Mouse (Mus musculus) heart, adult 18-20 months (tissue): ENCODE results near the gene Elp1. TPM values are rescaled to one million over a fixed set of nuclear protein-coding genes. Genes with fewer than 3 reads are reported as not detected.

Experiments used
- DNase-seq, 2 experiments: peaks; one replicate each; pipeline ENCODE4 v3.0.0; 2021 to 2022; ENCODE audit warnings: mixed read lengths in 1 of 2
- total RNA-seq, 2 experiments: library from RNA; stranded (reverse); gene quantifications; 2 replicates each; pipeline ENCODE4 v1.2.3; 2021

The Elp1 gene
- total RNA-seq, 2 experiments from 2014 or later, result 19.7 to 22.1 TPM

DNA sequence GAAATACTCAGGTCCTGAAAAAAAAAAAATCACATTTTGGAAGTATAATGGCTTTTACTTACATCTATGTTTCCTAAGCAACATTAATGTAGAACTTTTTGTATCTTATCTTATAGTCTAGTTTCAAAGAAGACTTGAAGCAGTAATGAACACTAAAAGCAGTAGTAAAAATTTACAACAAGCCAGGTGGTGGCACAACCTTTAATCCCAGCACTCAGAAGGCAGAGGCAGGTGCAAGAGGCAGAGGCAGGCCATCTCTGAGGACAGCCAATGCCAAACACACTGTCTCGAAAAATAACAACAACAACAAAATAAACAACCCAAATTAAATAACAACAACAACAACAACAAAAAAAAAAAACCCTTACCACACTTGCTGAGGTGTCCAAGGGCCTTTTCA is 31.1 kb downstream of the Elp1 start:
- DNase-seq, result no peak

DNA sequence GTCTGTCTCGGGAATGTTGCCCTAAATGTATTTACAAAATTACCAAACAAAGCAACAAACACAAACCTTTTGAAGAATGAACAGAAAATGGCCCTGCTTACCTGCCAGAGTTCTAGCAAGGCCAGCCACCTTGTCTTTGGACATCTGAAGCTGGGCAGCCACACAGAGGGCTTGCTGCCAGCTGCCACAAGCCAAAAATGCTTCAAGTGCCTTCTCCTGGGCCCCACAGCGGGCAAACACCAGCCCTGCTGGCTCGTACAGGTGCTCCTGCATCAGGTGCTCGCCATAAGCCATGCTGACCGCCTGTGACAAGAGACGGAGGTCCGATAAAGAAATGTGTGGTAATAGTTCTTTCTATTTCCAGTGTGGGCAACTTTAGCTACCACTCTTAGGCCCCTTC is 33.2 kb downstream of the Elp1 start:
- DNase-seq, result peak; percentile 63 to 64

DNA sequence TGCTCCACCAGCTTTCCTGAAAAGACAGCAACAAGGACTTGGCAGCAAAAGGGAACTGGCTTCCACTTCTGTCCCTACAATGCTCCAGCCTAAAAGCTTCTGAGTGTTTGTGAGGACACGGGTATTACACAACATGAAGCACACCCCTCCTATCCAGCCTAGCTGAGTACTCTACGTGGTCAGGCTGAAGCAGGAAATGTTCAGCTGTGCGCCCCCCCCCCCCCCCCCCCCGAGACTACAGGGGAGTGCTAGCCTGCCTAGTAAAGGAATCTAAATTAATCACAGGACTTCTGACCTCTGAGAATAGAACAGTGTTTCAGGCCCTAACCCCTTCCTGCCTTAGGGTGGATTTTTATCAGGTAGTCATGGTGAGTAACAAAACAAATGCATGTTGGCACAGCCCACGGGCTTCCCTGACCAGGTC is 34.3 kb downstream of the Elp1 start:
- DNase-seq, result peak; percentile 54 to 72

DNA sequence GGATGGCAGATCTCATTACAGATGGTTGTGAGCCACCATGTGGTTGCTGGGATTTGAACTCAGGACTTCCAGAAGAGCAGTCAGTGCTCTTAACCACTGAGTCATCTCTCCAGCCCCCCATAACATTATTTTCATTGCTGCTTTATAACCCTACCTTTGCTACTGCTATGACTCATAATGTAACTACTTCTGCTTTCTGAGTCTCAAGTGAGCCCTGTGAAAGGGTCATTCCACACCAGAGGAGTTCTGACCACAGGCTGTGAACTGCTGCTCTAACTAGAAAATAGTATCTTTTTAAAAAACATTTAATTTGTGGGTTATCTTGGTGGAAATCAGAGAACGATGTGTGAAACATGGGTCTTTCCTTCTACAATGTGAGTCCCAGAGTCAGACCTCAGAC is 44.4 kb downstream of the Elp1 start:
- DNase-seq, result no peak

DNA sequence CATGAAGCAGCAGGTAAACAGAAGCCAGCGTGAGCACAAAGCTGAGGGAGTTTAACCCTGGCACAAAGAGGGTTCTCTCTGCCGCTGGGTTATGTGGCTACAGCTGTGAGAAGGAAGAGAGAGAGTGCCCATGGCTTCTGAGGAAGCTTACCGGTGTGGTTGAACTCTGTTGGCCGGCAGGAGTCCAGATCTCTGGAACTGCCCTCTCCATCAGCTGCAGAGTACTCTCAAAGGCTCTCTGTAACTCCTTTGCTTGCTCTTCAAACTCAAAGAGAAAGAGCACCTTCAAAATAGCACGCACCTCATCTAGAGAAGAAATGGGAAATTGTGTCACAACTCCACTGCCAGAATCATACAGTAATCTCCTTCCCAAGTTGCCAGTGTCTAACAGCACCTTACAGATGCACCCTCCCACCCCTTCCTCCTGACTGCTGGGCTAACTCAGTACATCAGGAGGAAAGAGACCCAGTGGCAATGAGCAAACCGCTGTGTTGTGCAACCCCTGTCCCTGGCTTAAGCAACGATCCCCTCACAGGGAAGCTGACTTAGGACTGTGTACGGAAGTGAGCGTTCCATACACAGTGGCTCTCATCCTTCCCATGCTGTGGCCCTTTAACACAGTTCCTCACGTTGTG is 45.0 kb downstream of the Elp1 start:
- peak in 1 of 2 experiments; percentile 33 for DNase-seq

DNA sequence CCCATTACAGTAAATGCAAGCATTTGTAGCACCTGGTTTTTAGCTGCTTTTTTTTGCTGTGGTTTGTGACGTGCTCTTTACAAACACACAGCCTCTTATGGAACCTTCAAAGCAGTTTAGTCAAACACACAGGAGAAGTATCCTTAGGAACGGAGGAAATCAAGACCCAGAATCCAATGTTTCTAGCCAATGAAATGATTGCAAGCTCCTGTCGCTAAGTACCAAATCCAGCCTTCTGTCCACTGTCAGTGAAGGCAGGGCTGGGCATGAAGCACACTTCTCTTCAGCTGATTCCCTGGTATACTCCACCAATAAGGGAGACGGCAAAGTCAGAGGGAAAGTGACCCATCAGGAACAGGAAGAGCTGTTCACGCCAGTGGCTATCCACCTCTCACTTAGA is 46.1 kb downstream of the Elp1 start:
- no peak for DNase-seq

DNA sequence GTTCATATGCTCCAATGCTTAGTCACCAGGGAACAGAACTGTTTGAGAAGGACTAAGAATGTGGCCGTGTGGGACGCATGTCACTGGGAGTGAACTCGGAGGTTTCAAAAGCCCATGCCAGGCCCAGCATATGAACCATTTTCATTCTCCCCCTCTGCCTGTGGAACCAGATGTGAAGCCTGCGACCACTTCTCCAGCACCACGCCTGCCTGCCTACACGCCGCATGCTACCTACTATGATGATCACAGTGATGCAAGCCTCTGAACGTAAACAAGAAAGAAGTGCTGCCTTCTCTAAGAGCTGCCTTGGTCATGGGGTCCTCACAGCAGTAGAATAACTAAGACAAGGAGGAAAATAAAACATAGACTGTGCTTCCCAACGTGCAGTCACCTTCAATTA is 54.7 kb downstream of the Elp1 start:
- no peak for DNase-seq

DNA sequence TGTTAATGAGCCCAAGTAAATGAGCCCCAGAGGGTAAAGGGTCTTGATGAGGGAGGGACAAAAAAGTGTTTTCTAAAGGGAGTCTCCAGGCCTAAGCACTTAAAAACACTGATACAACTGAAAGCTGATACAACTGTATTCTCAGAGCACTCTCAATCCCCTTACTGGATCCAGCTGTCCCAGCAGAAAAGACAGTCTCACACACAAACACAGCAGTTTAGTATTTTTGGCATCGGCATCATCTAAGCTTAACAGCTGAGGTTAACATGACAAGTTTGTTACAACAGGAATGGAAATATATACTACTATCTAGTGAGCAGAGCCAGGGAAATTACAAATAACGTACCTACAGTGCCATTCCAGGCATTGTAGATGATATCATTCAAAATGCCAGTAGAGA is 55.8 kb downstream of the Elp1 start:
- no peak for DNase-seq

DNA sequence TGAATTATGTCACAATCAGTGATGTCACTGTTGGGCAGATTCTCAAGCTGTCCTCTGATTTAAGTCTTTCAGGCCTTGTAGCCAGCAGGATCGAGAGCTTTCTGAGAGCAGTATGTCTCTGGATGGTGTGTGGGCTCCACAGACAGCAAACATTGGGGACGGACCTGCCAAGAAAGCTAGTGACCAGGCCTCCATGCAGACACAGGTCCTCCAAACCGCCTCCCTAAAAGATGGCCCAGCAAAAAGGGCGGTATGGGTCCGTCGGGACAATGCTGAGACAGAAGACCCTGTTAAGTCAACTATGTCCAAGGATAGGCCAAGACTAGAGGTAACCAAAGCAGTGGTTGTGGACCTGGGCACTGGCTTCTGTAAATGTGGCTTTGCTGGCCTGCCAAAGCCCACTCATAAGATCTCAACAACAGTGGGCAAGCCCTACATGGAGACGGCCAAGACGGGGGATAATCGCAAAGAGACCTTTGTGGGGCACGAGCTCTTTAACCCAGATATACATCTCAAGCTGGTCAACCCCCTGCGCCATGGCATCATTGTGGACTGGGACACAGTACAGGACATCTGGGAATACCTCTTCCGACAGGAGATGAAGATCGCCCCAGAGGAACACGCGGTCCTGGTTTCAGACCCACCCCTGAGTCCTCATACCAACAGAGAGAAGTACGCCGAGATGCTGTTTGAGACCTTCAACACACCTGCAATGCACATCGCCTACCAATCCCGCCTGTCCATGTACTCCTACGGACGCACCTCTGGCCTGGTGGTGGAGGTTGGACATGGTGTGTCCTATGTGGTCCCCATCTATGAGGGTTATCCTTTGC is 58.6 kb downstream of the Elp1 start, which contains the start of gene Actl7a:
Gene Actl7a (plus strand): TSS at position 51 of the 833 bp plus-strand sequence.
- no peak for DNase-seq

DNA sequence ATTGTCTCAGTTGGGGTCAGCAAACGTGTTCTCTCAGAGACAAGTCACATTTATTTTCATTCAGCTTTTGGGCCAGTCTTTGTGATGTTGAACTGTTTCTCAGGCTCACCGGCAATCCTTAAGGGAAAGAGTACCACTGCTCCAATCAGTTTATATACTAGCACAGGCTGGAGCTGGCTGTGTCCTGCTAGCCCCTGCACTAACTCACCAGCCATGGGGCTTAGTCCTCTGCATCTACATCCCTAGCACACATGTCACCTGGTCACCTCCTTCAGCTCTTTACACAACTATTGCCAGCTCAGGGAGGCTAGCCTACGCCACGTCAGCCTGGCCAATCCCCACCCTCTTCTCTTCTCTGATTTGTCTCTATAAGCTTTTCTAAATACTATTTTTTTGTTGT is 59.4 kb downstream of the Elp1 start:
- DNase-seq, result no peak

DNA sequence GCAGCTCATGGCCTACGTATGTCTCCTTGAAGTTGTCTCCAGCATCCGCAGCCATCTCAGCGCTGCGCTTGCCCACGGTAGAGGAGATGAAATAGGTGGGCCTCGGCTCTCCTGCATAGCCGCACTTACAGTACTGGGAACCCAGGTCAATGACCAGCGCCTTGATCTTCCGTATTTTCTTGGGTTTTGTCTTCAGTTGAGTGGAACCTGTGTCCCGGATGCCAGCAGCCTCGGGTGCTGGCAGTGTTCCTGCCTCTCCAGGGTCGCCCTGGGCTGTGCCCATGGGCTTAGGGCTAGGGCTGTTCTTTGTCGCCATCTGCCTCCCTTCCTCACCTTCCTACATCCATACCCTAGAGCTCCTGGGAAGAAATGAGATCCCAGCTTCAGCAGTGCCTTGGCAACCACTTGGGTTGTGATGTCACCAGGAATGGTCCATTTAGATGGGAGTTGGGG is 61.1 kb downstream of the Elp1 start, which contains the start of gene Actl7b:
Gene Actl7b (minus strand): TSS at position 403 of the 453 bp plus-strand sequence.
- no peak for DNase-seq

DNA sequence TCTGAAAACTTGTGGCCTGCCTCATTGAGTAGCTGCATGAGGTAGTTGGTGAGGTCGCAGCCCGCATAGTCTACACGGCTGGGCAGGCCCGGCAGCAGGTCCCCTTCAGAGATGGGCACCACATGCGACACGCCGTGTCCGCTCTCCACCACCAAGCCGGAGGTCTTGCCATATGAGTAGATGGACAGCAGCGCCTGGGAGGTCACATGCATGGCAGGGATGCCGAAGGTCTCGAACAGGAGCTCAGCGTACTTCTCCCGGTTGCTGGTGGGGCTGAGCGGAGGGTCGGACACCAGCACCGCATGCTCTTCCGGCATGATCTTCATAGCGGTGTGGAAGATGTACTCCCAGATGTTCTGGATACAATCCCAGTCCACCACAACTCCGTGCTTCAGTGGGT is 61.5 kb downstream of the Elp1 start:
- DNase-seq, result no peak

DNA sequence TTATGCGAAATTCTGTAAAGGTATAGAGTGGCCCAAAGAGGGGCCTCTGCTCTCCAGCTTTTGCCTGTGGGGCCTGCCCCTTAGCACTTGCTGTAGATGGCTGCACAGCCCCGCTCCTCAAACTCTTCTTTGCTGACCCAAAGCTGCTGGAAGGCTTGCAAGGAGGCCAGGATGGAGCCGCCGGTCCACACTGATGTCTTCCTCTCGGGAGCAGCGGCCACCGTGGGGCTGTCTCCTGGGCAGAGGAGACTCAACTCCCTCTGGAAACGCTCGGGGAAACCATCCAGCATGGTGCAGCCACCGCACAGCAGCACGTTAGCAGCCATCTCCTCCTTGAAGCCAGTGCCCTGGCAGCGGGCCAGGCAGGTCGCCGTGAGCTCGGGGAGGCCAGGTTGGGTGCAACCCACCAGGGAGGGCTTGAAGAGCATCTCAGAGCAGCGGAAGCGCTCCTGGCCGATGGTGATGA is 62.1 kb downstream of the Elp1 start, which contains the start of gene Gm26657:
Gene Gm26657 (plus strand): TSS at position 51 of the 466 bp plus-strand sequence.
- DNase-seq, result no peak

DNA sequence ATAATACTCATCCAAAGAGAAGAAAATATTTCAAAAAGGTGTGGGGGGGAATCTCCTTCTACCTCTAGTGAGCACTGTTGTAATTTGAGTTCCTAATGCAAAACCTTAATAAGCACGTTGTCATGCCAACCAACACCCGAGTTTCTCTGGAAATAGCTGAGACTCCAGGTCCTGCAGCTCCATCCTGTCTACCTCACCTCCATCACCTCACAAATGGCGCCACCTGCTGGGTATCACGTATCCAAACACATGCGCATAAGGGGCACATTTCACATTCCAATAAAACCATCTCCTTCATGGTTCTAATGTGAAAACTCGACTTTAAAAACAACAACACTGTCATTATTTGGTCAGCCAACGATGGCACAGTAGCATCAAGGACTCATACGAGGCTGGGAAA is 76.3 kb downstream of the Elp1 start:
- no peak for DNase-seq

DNA sequence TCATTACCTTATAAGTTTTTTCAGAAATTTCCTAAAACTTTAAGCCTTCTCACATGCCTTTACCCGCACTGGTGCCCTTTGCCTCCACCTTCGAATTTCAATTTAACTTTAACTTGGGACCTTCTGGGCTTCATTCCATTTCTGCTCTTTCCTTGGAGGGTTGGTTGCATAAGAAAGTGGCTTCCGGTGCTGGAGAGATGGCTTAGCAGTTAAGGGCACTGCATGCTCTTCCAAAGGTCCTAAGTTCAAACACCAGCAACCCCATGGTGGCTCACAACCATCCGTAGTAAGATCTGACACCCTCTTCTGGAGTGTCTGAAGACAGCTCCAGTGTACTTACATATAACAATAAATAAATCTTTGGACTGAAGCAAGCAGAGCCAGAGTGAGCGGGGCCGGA is 78.9 kb downstream of the Elp1 start:
- DNase-seq, result no peak

DNA sequence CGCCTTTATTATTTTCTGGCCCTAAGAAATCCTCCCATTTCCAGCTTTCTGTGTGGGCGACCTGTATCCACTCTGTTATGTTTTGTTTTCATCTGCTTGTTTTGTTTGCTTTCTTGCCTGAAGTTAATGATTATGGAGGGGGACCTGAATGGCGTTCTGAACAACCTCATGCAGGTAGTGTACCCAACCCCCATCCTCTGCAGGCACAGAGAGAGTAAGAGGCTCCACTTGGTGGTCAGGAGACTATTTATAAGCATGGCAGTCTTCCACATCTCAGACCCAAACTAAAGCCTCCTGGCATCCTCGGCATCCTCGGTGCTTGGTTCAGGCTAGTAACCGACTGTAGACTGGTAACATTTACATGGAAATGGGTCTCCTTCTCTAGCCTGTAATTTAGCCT is 79.8 kb downstream of the Elp1 start:
- no peak for DNase-seq

DNA sequence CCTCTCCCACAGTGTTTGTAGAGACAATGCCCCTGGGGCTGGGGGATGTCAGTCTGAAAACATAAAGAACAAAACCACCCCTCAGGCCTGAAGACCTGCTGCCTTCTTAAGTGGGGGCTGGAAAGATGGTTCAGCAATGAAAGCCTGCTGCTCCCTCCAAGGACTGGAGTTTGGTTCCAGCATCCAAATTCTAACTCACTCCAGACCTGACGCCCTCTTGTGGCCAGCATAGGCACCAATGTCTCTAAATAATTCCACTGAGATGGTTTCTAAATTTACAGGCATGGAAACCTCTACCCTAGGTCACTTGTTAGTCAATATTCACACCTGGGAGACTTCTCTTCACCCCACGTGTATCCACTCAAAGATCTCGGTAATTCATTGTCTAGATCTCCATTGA is 80.7 kb downstream of the Elp1 start:
- DNase-seq, result no peak

DNA sequence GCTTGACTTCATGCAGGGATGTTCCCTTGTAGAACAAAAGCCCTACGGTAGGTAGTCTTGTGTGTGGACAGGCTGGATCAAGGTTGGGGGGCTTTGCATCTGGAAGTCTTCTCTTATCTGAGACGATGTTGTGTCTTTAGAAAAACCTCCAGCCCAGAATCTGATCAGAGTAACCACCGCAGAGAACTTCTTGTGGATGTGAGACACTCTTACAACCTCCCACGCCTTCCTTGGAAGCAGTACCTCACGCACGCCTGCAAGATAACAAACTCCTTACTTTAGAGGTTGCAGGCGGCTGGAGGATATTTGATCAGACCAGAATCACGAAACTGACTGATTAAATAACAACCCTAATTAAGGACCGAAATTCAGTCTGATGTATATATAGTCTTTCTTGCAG is 81.7 kb downstream of the Elp1 start:
- DNase-seq, result no peak

DNA sequence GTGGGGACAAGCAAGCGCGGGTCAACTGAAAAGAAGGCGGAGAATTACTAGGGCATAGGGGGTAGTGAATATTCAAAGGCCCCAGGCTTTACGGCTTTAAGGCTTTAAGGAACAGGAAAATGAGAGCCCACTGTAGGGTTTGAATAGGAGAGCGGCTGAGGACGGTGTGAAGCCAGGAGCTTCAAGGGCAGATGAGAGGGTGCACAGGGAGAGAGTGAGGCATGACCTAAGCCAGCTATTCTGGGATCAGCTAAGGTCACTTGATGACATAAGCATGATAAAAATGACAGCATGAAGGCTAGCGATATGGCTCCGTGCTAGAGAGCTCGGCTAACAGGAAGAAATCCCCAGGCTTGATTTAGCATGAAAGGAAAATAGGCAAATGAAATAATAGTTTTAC is 82.7 kb downstream of the Elp1 start:
- DNase-seq, result peak in 1 of 2 experiments; percentile 37

DNA sequence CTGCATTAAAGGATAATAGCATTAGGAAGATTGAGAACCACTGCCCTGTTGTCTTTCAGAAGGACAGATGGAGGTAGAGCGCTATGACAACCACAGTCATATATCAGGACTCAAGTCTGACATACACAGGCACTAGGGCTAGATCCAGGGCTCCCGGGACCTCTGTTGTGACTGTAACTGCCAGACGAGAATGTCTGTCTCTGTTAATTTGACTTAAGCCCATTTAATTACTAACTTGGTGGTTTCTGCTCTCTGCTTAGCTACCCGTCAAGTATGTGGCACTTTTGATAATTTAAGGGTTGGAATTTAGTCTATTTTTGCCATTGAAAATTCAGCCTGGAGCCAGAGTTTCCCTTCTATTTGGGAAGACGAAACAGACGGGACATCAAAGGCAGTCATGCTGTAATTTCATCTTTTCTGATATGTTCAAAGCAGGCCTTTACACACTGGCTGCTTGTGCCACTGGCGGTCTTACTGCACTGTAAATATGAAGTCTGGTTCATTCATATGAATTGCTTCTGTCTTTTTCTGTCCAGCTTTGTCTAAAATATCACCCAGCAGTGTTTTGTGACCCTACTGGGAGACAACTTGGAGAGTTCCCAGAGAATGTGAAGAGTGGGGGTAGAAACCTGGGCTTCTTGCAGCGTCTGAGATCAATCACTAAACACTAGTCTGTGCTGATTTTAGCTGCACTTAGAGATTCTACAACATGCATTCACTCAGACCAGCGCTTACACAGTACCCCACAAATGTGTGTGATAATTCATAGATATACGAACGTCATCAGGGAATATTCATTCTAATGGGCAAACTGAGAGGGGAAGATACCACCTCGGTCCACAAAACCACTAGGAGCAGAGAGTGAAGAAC is 83.3 kb downstream of the Elp1 start:
- no peak for DNase-seq

DNA sequence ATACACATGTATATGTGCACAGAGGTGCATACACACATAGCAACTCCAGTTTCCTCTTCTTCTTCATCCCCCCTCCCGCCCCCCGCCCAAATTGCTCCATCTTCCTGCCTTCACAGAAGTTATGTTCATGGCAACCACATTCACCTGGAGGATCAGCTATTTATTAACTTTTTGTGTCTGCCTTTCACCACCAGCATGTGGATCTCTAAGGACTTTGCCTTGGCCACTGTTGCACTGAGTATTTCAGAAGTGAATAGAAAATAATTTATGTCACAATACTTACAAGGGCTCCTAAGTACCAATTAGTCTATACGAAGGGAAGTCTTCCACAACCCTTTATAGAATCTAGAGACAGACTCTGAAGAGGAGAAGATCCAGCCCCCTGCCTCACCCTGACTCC is 84.2 kb downstream of the Elp1 start:
- DNase-seq, result no peak

DNA sequence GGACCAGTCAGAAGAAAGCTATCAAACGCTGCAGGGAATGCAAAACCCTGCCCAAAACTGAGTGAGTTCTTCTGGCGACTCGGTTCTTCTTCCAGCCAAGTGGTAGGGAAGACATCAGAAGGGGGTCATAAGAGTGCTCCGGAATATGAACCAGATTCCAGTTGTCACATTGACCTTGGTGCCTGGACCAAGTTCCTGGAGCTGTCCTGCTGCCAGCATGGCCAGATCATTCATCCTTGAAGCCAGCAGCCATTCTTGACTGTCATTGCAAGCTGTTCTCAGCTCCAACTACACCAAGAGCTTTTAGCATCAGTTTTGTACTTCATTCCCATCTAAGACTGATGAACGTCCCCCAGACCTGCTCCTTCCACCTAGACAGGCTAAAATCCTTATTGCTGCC is 85.3 kb downstream of the Elp1 start:
- DNase-seq, result peak in 1 of 2 experiments; percentile 26
